9 mouse cellular contexts compared by ENCODE assay signal in the genomic region with DNA sequence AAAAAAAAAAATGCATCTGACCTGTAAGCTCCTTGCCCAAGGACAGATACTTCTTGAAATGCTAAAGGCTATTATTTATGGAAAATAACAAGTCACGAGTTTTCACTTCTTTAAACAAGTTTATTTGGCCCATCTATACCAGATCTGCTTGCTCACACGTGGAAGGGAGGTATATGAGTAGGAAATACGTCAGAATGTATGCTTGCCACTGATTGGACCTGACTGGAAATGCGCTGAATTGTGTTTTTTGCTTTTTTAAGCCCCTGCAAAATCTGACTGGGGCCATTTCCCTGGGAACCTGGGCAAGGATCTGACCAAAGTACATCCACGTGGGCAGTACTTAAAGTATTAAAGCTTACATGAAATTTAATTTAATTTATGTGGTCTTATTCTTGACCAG. TPM values are rescaled to one million over a fixed set of nuclear protein-coding genes. Genes with fewer than 3 reads are reported as not detected.
DNase-seq lines count a peak whose midpoint lies in the region; ATAC-seq and TF ChIP-seq lines count a peak whose summit lies in the region.
"Had no signal": no experiment of that assay in that cellular context is flagged by ENCODE, and none has a peak within 500 bp of the region (broad histone marks: within the 10 kb centered on the region; RNA-seq: fewer than 3 reads in every experiment).

No protein-coding gene starts in this region.

- no peaks in the 10 kb centered on the region for H3K9me3 ChIP-seq in heart, embryonic 16.5 days (replicated peaks; ENCODE audit: control insufficient read depth, low read length)
- no peaks in the 10 kb centered on the region for H3K9me3 ChIP-seq in forebrain, postnatal 0 days (ENCODE audit: low read length)
- no peaks in the 10 kb centered on the region for H3K9me3 ChIP-seq in midbrain, embryonic 10.5 days (replicated peaks)
- H3K9me3 ChIP-seq: G1E had no signal

- H3K9ac ChIP-seq in heart, embryonic 16.5 days (ENCODE audit: low read length): peak overlapping the region; percentile 76
- H3K9ac ChIP-seq in forebrain, postnatal 0 days: peak overlapping the region; percentile 62; the same call in 1 of the 2 replicates

- peak overlapping the region; percentile 78 for H3K4me3 ChIP-seq in heart, embryonic 16.5 days (ENCODE audit: low read length)
- peak overlapping the region; percentile 67 for H3K4me3 ChIP-seq in forebrain, postnatal 0 days (ENCODE audit: low read depth, low read length)
- H3K4me3 ChIP-seq in midbrain, embryonic 10.5 days: peak overlapping the region; percentile 83

- H3K36me3 ChIP-seq in heart, embryonic 16.5 days (ENCODE audit: control insufficient read depth, insufficient read depth): no peaks in the 10 kb centered on the region
- H3K36me3 ChIP-seq in forebrain, postnatal 0 days (ENCODE audit: insufficient read depth): no peaks in the 10 kb centered on the region
- no peaks in the 10 kb centered on the region for H3K36me3 ChIP-seq in midbrain, embryonic 10.5 days

- peak overlapping the region; percentile 88 for H3K4me2 ChIP-seq in heart, embryonic 16.5 days (ENCODE audit: low read depth, low read length)
- H3K4me2 ChIP-seq in forebrain, postnatal 0 days (ENCODE audit: low read depth): peak overlapping the region; percentile 81

- no peaks in the 10 kb centered on the region for H3K27me3 ChIP-seq in heart, embryonic 16.5 days (ENCODE audit: control insufficient read depth, insufficient read depth, low read length)
- H3K27me3 ChIP-seq in forebrain, postnatal 0 days (ENCODE audit: insufficient read depth, low read length): no peaks in the 10 kb centered on the region
- no peaks in the 10 kb centered on the region for H3K27me3 ChIP-seq in midbrain, embryonic 10.5 days (ENCODE audit: low read depth, poor library complexity, severe bottlenecking)

- no peak for ATAC-seq in heart, embryonic 16.5 days (replicated peaks; ENCODE audit: extremely low read depth, insufficient read depth, low FRiP score)
- ATAC-seq in forebrain, postnatal 0 days: no peak
- ATAC-seq in cerebellum, adult (ENCODE audit: insufficient number of reproducible peaks, low FRiP score, low TSS enrichment): no peak

- TF ChIP-seq CTCF in forebrain, postnatal 0 days (IDR thresholded peaks at IDR 0.05; ENCODE audit: low read depth): no peak

- peak overlapping the region; percentile 85 for H3K27ac ChIP-seq in heart, embryonic 16.5 days (ENCODE audit: low read length)
- no peak overlapping the region for H3K27ac ChIP-seq in forebrain, postnatal 0 days (ENCODE audit: low read depth, low read length)
- H3K27ac ChIP-seq in midbrain, embryonic 10.5 days (replicated peaks): no peak overlapping the region

- WGBS in heart, embryonic 16.5 days: 53% methylated on average over 5 of the region's 5 CpGs
- WGBS in forebrain, postnatal 0 days: 50% methylated on average over 5 of the region's 5 CpGs
- 53% methylated on average over 5 of the region's 5 CpGs for WGBS in midbrain, embryonic 10.5 days

- DNase-seq in heart, adult 18-20 months: no peak
- peak; percentile 66 for DNase-seq in MEL-GATA-1-ER (ENCODE audit: extremely low read depth, low read depth)
- DNase-seq in forebrain, postnatal 0 days: peak; percentile 7
- DNase-seq in midbrain, embryonic 10.5 days (ENCODE audit: low spot score): no peak
- no peak for DNase-seq in spleen, postnatal 4 days (ENCODE audit: low spot score in 2 of 2)
- no peak for DNase-seq in right cerebral cortex, adult 2 months (ENCODE audit: low spot score in 2 of 2)

- peaks cover 12% of the 10 kb centered on the region for H3K4me1 ChIP-seq in heart, embryonic 16.5 days (ENCODE audit: control insufficient read depth, insufficient read depth, low read length)
- no peaks in the 10 kb centered on the region for H3K4me1 ChIP-seq in forebrain, postnatal 0 days (ENCODE audit: insufficient read depth)
- H3K4me1 ChIP-seq in midbrain, embryonic 10.5 days: peaks cover 22% of the 10 kb centered on the region

RNA-seq across cellular contexts. Expression of a gene that starts 0.8 kb away (rescaled TPM):
- polyA plus RNA-seq in heart, embryonic 16.5 days (2015; fragmentation: Nextera tagmentation; extraction: Ambion mirVana): 4.4 and 6.0 TPM in 2 replicates
- total RNA-seq in heart, adult 18-20 months (2021): 1 to 10 TPM; 6.0 to 6.9 TPM
- 19.0 and 19.7 TPM in 2 replicates for total RNA-seq in forebrain, postnatal 0 days (2014; rRNA removed)
- 7.0 and 8.2 TPM in 2 replicates for polyA plus RNA-seq in forebrain, postnatal 0 days (2015; fragmentation: Nextera tagmentation; extraction: Ambion mirVana)
- polyA plus RNA-seq in midbrain, embryonic 10.5 days (2016; fragmentation: Nextera tagmentation; extraction: Ambion mirVana): 7.0 and 8.8 TPM in 2 replicates

RNA-seq across cellular contexts. Expression of a gene that starts 14.3 kb away (rescaled TPM):
- 17.5 and 19.4 TPM in 2 replicates for polyA plus RNA-seq in heart, embryonic 16.5 days (2015; fragmentation: Nextera tagmentation; extraction: Ambion mirVana)
- total RNA-seq in heart, adult 18-20 months (2021): 10 to 100 TPM; 27.8 to 33.3 TPM
- total RNA-seq in forebrain, postnatal 0 days (2014; rRNA removed): 2.9 and 3.3 TPM in 2 replicates
- polyA plus RNA-seq in forebrain, postnatal 0 days (2015; fragmentation: Nextera tagmentation; extraction: Ambion mirVana): 2.8 and 3.1 TPM in 2 replicates
- polyA plus RNA-seq in midbrain, embryonic 10.5 days (2016; fragmentation: Nextera tagmentation; extraction: Ambion mirVana): 0.94 and 1.3 TPM in 2 replicates

RNA-seq across cellular contexts. Expression of a gene that starts 31.4 kb away (rescaled TPM):
- polyA plus RNA-seq in heart, embryonic 16.5 days (2015; fragmentation: Nextera tagmentation; extraction: Ambion mirVana): 21.1 and 22.8 TPM in 2 replicates
- total RNA-seq in heart, adult 18-20 months (2021): 10 to 100 TPM; 12.0 to 12.7 TPM
- 75.3 and 90.8 TPM in 2 replicates for total RNA-seq in forebrain, postnatal 0 days (2014; rRNA removed)
- polyA plus RNA-seq in forebrain, postnatal 0 days (2015; fragmentation: Nextera tagmentation; extraction: Ambion mirVana): 49.3 and 56.5 TPM in 2 replicates
- 54.2 and 61.9 TPM in 2 replicates for polyA plus RNA-seq in midbrain, embryonic 10.5 days (2016; fragmentation: Nextera tagmentation; extraction: Ambion mirVana)

RNA-seq across cellular contexts. Expression of a gene that starts 32.3 kb away (rescaled TPM):
- polyA plus RNA-seq in heart, embryonic 16.5 days (2015; fragmentation: Nextera tagmentation; extraction: Ambion mirVana): 6.2 and 7.9 TPM in 2 replicates
- total RNA-seq in heart, adult 18-20 months (2021): 1 to 10 TPM; 2.0 to 2.1 TPM
- total RNA-seq in forebrain, postnatal 0 days (2014; rRNA removed): 19.5 and 19.7 TPM in 2 replicates
- 16.4 and 22.3 TPM in 2 replicates for polyA plus RNA-seq in forebrain, postnatal 0 days (2015; fragmentation: Nextera tagmentation; extraction: Ambion mirVana)
- 1.3 and 2.0 TPM in 2 replicates for polyA plus RNA-seq in midbrain, embryonic 10.5 days (2016; fragmentation: Nextera tagmentation; extraction: Ambion mirVana)
- total RNA-seq: G1E had no signal
- polyA plus RNA-seq: G1E had no signal

Comparison
In these comparisons a context has a peak if more than half of its experiments do, and no peak if none do; other contexts are left out.
1. DNase-seq: peak in MEL-GATA-1-ER (single experiment) and forebrain, postnatal 0 days (single experiment); none in heart, adult 18-20 months (0 of 2), midbrain, embryonic 10.5 days (single experiment), spleen, postnatal 4 days (0 of 2) and right cerebral cortex, adult 2 months (0 of 2).
2. Peak in every context shown above with its lines, with median percentiles within 50 percentile points of each other: H3K4me3 ChIP-seq.